Mouse (Mus musculus) thymus, adult 2 months (tissue): Measurements from ENCODE around the gene Gramd1b. TPM values are rescaled to one million over a fixed set of nuclear protein-coding genes. Genes with fewer than 3 reads are reported as not detected.

Experiments
- DNase-seq: peaks from one replicate; pipeline ENCODE4 v3.0.0; 2021
- H3K27ac ChIP-seq: fragments of 200-500 bp; 2 replicates; pipeline ENCODE4 v1.5.1; 2012; ENCODE audit warnings: low read length, control low read depth; ENCODE audit not compliant: control insufficient read depth, insufficient read depth
- H3K27me3 ChIP-seq: fragments of 200-500 bp; 2 replicates; pipeline ENCODE4 v1.6.1; 2012; ENCODE audit warnings: mild to moderate bottlenecking, low read length, moderate library complexity, mixed read lengths; ENCODE audit not compliant: control insufficient read depth, insufficient read depth
- H3K36me3 ChIP-seq: fragments of 200-500 bp; 2 replicates; pipeline ENCODE4 v1.6.1; 2012; ENCODE audit warnings: mild to moderate bottlenecking, low read length, moderate library complexity; ENCODE audit not compliant: control insufficient read depth, insufficient read depth
- H3K4me1 ChIP-seq: fragments of 200-500 bp; replicated peaks from 2 replicates; pipeline ENCODE4 v1.6.1; 2012; ENCODE audit warnings: low read length; ENCODE audit not compliant: control insufficient read depth, insufficient read depth
- H3K4me3 ChIP-seq: fragments of 200-500 bp; 2 replicates; pipeline ENCODE4 v1.5.1; 2012; ENCODE audit warnings: mild to moderate bottlenecking, low read length, control low read depth, moderate library complexity; ENCODE audit not compliant: control insufficient read depth, insufficient read depth
- CTCF ChIP-seq: fragments of 200-500 bp; IDR thresholded peaks from 2 replicates; pipeline ENCODE4 v1.5.1; 2012; ENCODE audit warnings: mild to moderate bottlenecking, control low read depth, low read length, moderate library complexity, borderline replicate concordance; ENCODE audit not compliant: control insufficient read depth, poor library complexity, insufficient read depth; ENCODE audit errors: extremely low read depth
- POLR2A ChIP-seq: fragments of 200-500 bp; IDR thresholded peaks from 2 replicates; pipeline ENCODE4 v1.6.1; 2012; ENCODE audit warnings: mild to moderate bottlenecking, low read length, control low read depth, moderate library complexity; ENCODE audit not compliant: control insufficient read depth, poor library complexity, insufficient read depth; ENCODE audit errors: extremely low read depth
- WGBS: fragments of 180-500 bp; shearing (Covaris S2); methylation state at CpG from one replicate; pipeline ENCODE4 v1.1.7; 2018; 5-methylcytosine and 5-hydroxymethylcytosine counted together
- polyA plus RNA-seq: library from polyadenylated mRNA; depleted of rRNA; stranded (reverse); fragments of >200 nt; gene quantifications from 2 replicates; pipeline ENCODE4 v1.2.3, GENCODE M21; 2012; rRNA removed

Gene Gramd1b
- polyA plus RNA-seq = 33.3 and 43.0 TPM in 2 replicates

DNA sequence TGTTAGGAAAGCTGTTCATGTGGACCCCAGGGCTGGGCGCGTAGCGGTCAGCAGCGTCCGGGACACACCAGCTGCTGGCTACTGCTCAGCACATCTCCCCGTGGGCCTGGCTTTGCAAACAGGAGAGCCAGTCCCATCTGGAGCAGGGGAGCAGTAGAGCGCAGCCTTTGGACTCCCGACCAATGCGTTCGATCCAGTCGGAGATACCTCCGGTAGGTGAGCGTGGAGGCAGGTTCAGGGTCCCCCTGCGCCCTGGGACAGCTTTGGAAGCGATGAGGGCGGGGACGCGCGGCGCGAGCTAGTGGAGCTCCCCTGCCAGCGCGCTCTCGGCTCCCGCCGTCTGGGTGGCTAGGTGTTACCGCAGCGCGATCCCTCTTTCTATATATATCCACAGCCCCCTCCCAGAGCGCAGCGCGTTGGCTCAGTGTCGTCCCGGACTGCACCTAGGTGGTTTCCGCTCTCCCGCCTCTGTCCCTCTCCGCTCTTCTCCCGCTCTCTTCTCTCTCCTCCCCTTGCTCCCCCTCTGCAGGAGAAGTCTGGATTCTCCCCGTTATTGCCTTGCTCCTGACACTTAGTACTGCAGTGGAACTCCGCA, at the start of gene Gramd1b:
TSS of gene Gramd1b (minus strand) at position 357 of the 595 bp plus-strand sequence.
- Histone ChIP-seq H3K4me1 (no peaks in the 10 kb centered on the region), H3K4me3 (no peak within 1 kb of the TSS), H3K36me3 (no peaks in the 10 kb centered on the region), H3K27ac (no peak within 1 kb of the TSS), H3K27me3 (no peaks in the 10 kb centered on the region; the same call in 1 of the 2 replicates)
- DNase-seq = no peak
- 8% methylated on average over 40 of the region's 40 CpGs for WGBS
- TF ChIP-seq CTCF (no peak), POLR2A (no peak)

DNA sequence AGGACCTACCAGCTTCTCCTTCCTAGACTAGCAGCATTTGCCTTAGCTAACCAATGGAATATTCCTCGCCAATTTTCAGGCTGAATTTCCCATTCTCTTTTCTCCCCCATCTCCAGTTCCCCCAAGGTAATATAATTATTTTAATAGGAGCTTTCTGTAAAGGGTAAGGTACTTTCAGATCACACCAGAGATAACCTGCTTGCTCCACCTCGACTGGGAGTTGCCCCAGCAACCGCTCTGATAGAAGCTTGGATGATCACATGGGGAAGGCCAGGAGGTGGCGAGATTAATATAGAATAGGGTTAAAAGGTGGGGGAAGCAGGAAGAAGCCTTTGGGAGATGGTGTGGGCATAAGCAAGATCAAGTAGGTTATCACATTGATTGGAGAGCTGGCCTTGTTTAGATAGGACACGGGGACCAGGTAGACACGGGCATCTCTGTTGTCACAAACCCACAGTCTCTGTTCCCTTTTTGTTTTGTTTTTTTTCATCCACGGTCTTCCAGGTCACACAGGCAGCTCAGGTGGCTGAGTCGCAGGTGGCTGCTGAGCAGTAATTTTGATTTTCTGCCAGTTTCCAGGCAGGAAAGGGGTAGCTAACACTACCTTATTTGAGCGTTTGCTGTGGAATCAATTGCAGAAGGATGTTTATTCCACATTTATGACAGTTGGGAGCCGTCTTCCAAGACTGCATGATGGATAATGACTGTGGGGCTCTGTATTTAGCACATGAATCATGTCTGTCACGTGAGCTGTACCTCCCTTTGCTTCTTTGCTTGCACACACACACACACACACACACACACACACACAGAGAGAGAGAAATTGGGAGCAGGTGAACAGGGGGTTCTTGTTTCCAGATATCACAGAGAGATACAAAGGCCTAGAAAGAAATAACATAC, 47.8 kb upstream of the Gramd1b start:
- H3K4me1 ChIP-seq = no peaks in the 10 kb centered on the region
- no peak for DNase-seq
- H3K4me3 ChIP-seq = no peak overlapping the region
- no peaks in the 10 kb centered on the region for H3K27me3 ChIP-seq
- no peak for TF ChIP-seq CTCF
- no peak for TF ChIP-seq POLR2A
- H3K36me3 ChIP-seq = no peaks in the 10 kb centered on the region
- 72% methylated on average over 11 of the region's 11 CpGs for WGBS
- H3K27ac ChIP-seq = no peak overlapping the region

DNA sequence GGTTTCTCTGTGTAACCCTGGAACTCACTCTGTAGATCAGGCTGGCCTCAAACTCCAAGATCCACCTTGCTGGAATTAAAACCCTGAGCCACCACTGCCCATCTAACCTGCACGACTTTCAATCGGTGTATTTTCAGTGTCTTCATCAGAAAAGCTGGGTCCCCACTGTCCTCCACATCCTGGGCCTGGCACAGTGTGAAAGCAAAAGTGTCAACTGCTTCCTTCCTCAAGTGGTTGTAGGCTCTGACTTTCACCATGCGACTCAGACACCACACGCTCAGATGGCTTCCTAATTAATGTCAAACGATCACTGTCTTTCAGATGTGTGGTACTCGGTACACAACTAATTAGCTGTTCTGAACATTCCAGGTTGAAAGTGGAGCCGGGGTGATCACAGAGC, 45.9 kb upstream of the Gramd1b start:
- Histone ChIP-seq H3K4me1 (no peaks in the 10 kb centered on the region), H3K27me3 (no peaks in the 10 kb centered on the region), H3K36me3 (no peaks in the 10 kb centered on the region), H3K27ac (no peak overlapping the region), H3K4me3 (no peak overlapping the region)
- TF ChIP-seq POLR2A (no peak), CTCF (no peak)
- 22% methylated on average over 7 of the region's 7 CpGs for WGBS
- DNase-seq = no peak

DNA sequence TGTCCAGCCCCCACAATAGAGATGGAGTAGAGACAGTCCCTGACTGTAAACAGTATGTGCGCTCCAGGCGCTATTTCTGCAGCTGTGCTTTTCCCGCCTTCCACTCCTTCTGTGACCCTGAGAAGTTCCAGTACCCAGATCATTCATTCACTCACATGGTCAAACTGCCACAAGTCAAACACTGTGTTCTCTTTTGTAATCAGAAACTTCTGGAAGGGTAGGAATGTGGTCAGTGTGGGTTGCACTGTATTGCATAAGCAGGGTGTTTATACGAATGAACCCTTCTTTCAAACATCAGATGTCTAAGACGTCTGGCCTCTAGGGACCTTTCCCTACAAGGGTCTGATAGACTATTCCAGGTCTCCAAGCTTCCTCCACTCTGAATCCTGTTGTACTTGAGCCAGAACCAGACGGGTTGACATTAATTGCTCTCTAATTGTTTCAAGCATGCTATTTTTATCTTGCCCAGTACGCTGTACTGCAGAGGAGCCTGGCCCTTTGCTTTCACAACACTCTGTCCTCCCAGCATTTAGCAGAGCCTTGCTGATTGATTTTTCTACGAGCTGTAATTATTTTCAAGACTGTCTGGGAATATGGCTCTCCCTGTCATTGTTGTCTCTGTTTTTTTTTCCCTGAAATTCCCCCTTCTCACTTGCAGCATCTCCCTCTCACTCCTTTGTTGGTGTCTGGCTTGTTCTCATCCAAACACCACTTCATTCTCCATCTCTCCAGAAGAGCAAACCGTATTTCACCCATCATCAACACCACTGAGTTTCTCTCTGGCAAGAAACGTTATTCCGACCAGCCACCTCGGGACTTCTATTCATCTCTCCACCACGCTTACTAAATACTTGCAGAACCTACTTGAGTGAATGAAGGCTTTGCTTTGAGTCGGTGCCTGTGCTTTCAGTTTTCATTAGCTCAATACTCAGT, 44.1 kb upstream of the Gramd1b start:
- WGBS = 83% methylated on average over 14 of the region's 14 CpGs
- Histone ChIP-seq H3K36me3 (no peaks in the 10 kb centered on the region), H3K4me3 (no peak overlapping the region), H3K27ac (no peak overlapping the region), H3K27me3 (no peaks in the 10 kb centered on the region), H3K4me1 (no peaks in the 10 kb centered on the region)
- no peak for TF ChIP-seq CTCF
- no peak for TF ChIP-seq POLR2A
- DNase-seq = no peak

DNA sequence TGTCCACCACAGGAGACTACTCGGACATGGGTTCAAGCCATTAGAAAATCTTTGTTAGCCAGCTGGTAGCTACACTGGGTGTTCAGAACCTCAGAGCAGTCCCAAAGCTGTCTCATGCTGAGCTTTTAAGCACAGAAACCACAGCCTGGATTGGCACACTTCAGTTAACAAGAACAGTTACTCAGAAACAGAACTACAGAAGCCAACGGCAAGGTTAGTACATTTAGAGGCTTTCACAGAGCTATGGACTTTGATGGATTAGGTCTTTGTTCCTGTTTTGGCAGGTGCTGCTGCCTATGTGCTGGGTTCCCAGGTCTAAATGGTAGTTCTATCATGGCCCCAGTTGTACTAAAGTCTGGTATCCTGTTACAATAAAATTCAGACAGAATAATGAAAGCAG, 40.1 kb upstream of the Gramd1b start:
- Histone ChIP-seq H3K27ac (no peak overlapping the region), H3K4me1 (no peaks in the 10 kb centered on the region), H3K27me3 (no peaks in the 10 kb centered on the region), H3K36me3 (no peaks in the 10 kb centered on the region), H3K4me3 (no peak overlapping the region)
- TF ChIP-seq CTCF (no peak), POLR2A (no peak)
- WGBS = 29% methylated on average over 2 of the region's 2 CpGs
- DNase-seq = no peak

DNA sequence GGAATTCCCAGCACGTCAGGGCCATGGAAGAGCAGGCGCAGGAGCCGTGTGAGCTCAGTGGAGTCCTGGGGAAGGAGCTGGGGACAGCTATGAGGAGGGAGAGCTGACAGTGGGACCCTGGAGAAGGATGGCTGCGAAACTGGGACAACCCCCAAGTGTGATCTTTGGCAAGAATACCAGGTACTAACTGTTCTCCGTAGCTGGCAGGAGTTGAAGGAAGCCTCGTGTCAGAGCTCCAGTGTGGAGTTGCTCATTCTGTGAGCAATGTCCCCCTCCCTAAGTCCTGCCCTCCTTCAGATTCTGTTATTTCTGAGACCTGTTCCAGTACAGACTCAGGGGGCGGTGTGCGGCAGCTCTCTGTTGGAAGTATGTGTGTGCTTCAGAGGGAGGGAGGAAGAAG, 36.9 kb upstream of the Gramd1b start:
- H3K4me3 ChIP-seq = no peak overlapping the region
- no peaks in the 10 kb centered on the region for H3K27me3 ChIP-seq
- no peaks in the 10 kb centered on the region for H3K36me3 ChIP-seq
- no peak overlapping the region for H3K27ac ChIP-seq
- no peaks in the 10 kb centered on the region for H3K4me1 ChIP-seq
- TF ChIP-seq POLR2A = no peak
- TF ChIP-seq CTCF = no peak
- DNase-seq = no peak
- WGBS = 93% methylated on average over 8 of the region's 8 CpGs
